Mouse (Mus musculus) brain, embryonic 14.5 days (tissue): ENCODE results near the gene Ap1b1.

Experiments used
- CTCF ChIP-seq: fragments of 200-500 bp; IDR thresholded peaks from 2 replicates; pipeline ENCODE4 v1.5.1; 2012; ENCODE audit warnings: inconsistent platforms, mild to moderate bottlenecking, moderate library complexity, borderline replicate concordance; ENCODE audit not compliant: insufficient read depth, insufficient read length; ENCODE audit errors: extremely low read depth
- POLR2A ChIP-seq: fragments of 200-500 bp; IDR thresholded peaks from 2 replicates; pipeline ENCODE4 v1.6.1; 2012; ENCODE audit warnings: mild to moderate bottlenecking, inconsistent platforms, borderline replicate concordance; ENCODE audit not compliant: poor library complexity, insufficient read depth, insufficient read length, severe bottlenecking; ENCODE audit errors: extremely low read depth

GRCm38 (mm10) chr11:4966888-4967287, 19.7 kb upstream of the Ap1b1 start:
- TF ChIP-seq CTCF (no peak), POLR2A (no peak)
